Mouse (Mus musculus) common myeloid progenitor, adult 5-6 weeks (primary cell): ENCODE data around the gene Wdr44. TPM values are rescaled to one million over a fixed set of nuclear protein-coding genes. Genes with fewer than 3 reads are reported as not detected.
"Not testable (repeated sequence)": the region's sequence is repeated elsewhere in the genome, so short reads cannot be mapped to it uniquely, and the experiment has no call there.

Source experiments
- ATAC-seq: replicated peaks from 2 replicates; pipeline ENCODE4 v1.8.0; 2016; ENCODE audit warnings: low read depth, mild to moderate bottlenecking, moderate TSS enrichment, inconsistent platforms; ENCODE audit not compliant: poor library complexity, severe bottlenecking
- total RNA-seq: library from RNA; stranded (forward); fragments of 200-1000, 187-1606 nt; gene quantifications from 2 replicates; pipeline ENCODE4 v1.2.3, GENCODE M21; 2017

The Wdr44 gene
- 8.8 and 14.3 TPM in 2 replicates for total RNA-seq

DNA sequence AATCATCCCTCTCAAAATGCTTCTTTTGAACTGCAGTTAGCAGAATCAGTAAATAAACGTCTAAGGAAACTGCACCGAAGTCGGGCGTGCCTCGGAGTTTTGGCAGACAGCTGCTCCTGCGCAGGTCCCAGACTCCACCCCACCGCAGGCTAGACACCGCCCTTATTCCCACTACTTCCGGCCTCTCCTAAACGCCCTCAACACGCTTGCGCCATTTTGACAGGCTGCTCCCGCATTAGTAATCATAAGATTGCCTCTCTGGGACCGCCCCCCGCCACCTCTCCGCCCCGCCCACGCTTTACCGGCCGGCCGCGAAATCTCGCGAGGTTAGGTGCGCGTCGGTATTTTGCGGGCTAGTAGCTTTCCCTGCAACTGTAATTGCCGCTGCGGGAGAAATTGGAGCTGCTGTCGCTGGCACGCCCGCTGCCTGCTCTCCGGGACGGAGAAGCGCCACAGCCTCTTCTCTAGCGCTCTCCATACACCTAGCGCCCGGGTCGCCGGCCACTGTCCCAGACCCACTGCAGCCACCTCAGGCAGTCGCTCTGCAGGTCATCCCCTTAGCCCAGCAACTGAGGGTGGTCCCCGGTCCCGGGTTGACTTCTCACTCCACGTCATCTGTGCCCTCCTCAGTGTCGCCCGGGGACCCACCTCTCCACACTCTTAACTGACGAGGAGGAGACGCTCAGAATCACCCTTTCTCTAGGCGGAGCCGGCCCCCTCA is at the start of gene Wdr44:
Gene Wdr44, plus strand, starts transcription at position 330 of the 721 bp plus-strand sequence.
- ATAC-seq: peak; percentile 95

GRCm38 (mm10) chrX:23648371-23648770 is 44.5 kb upstream of the Wdr44 start:
- no peak for ATAC-seq

DNA sequence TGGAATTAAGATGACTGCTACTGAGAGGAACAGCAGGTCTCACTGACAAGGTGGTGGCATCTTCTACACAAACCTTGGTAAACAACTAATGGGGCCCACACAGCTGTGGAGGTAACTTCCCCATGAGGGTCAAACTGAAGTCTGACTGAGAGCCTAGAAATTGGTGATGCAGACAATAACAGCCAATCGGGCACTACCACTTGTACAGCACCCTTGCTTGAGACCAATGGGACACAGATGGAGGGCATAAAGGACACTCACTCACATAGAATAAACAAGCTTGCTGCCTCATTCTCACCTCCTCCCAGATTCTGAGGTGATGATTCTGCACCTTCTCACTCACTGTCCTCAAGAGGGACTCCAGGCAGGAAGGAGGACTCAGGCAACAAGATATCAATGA is 30.6 kb upstream of the Wdr44 start:
- ATAC-seq: no peak

DNA sequence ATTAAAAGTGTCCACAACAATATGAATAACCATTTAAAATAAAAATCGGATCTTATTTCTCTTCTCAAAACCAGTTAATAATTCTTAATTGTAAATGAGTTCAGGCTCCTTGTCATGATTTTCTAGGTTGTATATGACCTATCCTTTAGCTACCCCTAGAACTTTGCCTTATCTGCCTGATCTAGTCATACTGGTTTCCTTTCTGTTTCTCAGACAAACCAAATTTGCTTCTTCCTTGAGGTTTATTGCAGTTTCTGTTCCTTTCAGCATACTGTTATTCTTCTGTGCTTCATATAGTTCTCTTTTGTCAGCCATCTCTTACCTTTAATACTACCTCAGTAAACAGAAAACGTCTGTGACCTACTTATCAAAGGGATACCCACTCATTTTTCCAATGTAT is 19.7 kb upstream of the Wdr44 start:
- 0 out of 2 replicates have a peak, but pooled peaks have one; percentile 40 for ATAC-seq

GRCm38 (mm10) chrX:23675450-23675849 is 17.4 kb upstream of the Wdr44 start:
- peak; percentile 94 for ATAC-seq

- no peak for ATAC-seq
Measured at GRCm38 (mm10) chrX:23676583-23676982, 16.3 kb upstream of the Wdr44 start.

- ATAC-seq: 0 out of 2 replicates have a peak, but pooled peaks have one; percentile 13
Measured at GRCm38 (mm10) chrX:23677511-23677910, 15.3 kb upstream of the Wdr44 start.

DNA sequence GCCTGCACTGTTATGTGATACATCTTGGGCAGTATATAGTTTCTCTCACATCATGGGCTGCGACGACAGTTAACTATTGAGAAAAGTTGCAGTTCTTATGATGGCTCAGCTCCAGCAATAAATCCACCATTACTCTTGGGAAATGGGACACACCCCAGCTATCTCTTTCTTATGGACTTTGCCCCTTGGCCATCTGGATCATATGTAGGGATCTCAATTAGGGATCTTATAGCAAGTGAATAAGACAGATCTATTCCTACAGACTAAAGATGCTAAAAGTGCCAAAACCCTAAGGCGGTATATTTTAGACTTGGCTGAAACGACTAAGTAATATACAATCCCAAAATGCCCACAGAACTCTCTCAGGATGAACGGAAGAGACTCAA is 522 bp upstream of the Wdr44 start:
- ATAC-seq: no peak

DNA sequence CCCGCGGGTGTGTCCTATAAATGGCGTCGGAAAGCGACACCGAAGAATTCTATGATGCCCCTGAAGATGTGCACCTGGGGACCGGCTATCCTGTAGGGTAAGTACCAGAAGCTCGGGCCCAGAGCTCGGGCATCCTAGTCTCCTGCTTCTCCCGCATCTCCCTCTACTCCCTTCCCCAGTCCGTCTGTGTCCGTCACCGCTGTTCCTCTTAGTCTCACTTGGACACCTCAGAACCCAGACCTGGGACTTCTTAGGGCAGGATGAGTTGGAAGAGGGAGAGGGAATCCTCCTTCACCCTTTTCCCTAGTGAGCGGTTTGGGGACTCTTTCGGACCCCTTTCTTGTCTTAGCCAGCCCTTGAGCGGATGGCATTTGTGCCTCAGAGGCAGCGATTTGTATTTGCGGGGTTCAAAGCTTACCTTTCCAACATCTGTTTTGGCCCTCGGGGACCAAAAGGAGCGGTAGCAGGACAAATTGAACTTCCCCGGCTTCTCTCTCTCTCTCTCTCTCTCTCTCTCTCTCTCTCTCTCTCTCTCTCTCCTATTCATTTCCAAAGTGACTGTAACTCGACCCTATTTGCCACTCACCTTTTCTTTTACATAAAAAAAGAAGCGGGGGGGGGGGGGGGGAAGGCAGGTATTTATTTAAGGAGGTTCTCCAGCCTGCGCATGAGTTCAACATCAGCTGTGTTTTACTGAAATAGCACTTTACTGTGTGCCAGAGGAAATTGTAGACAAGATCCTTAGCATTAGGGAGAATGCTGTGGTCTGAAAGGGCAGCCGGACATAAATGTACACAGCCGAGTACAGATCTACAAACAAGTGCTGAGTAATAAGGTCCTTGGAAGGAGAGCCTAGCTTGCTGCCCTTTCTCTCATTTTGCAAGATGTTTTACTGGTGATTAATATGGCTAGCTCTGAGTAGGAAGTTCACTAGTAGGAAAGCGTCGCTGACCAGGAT is 871 bp downstream of the Wdr44 start:
- no peak for ATAC-seq

- no peak for ATAC-seq
Measured at GRCm38 (mm10) chrX:23694588-23694987, 1.7 kb downstream of the Wdr44 start.

GRCm38 (mm10) chrX:23695109-23695508 is 2.3 kb downstream of the Wdr44 start:
- ATAC-seq: no peak

GRCm38 (mm10) chrX:23697346-23697745 is 4.5 kb downstream of the Wdr44 start:
- no peak for ATAC-seq

- ATAC-seq: no peak
Measured at GRCm38 (mm10) chrX:23699023-23699422, 6.2 kb downstream of the Wdr44 start.

DNA sequence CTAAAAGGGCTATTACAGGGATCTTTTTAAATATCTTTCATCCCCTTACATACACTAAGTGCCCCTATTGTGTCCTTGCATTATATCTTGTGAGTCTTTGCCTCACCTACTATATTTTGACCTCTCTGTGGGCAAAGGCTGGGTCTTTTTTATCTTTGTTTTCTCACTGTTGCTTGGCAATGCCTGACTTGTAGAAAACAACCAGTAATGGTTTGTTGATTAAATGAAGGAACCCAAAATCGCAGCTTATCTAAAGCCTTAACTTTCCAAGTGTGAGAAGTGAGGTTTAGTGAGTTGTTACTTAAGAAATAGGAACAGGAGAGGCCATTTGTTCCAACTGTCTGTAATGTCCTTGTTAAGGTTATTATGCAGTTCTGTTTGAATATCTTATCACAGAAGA is 24.4 kb downstream of the Wdr44 start:
- no peak for ATAC-seq

DNA sequence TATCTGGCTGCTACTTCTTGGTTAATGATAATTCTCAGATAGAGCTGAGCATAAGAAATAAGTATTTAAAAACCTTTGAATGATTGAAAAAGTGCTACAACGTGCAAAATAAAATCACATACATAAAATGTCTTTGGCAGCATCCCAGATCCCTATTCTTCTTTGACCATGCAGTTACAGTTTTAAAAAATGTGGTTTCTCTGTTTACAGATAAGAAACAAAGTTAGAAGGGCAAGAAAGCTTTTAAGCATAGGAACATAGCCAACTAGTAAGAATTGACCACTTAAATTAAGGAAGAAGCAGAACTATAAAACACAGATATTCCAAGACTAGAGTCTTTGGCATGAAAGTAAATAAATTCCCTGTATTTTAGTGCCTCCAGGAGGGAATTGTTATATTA is 34.6 kb downstream of the Wdr44 start:
- ATAC-seq: no peak

GRCm38 (mm10) chrX:23754671-23755070 is 61.8 kb downstream of the Wdr44 start:
- no peak for ATAC-seq

- no peak for ATAC-seq
Measured at GRCm38 (mm10) chrX:23767849-23768248, 75.0 kb downstream of the Wdr44 start.

DNA sequence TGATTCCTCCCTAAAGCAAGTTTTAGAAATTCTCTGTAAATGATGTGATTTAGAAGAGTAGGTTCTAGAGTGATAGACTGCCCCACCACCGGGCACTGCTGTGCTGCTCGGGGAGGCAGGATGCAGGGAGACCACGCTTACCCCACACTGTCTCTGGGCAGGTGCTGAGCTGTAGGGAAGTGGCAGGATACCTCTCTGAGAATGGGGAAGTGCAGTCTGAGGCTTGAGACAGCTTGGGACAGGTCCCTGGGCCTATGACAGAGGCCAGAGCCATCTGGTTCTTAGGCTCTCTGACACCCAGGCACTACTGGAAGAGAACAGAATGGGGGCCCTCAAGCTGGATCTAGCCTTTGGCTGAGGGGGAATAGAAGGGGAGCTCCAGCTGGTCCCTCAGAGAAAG is 114.3 kb downstream of the Wdr44 start:
- peak; percentile 45; the same call in 1 of the 2 replicates for ATAC-seq

DNA sequence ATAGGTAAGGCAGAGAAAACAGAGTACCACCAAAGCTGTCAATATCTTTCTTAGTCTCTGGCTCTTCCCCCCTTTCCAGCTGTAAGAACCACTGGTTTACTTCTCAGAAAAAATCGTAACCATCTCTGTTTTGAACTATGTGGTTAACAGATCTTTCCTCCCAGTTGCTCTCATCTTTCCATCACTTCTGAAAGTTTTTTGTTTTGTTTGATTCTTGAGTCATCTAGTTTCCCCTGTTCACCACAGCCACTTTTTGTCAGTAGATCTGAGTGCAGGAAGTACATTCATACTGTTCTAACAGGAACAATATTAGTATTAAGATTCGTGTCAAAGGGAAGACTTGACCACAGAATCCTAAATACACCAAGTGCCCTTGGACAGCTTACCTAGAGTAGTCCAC is 117.5 kb downstream of the Wdr44 start:
- no peak for ATAC-seq

- peak; percentile 68; the same call in 1 of the 2 replicates for ATAC-seq
Measured at GRCm38 (mm10) chrX:23813287-23813686, 120.4 kb downstream of the Wdr44 start.

GRCm38 (mm10) chrX:23822885-23823284 is 130.0 kb downstream of the Wdr44 start:
- ATAC-seq: not testable (repeated sequence)
